Mouse (Mus musculus): ENCODE results near the gene Olfr600.
"Not testable (repeated sequence)": the region's sequence is repeated elsewhere in the genome, so short reads cannot be mapped to it uniquely, and the experiment has no call there.

The Olfr600 gene

GRCm38 (mm10) chr7:103349569-103349968, at the start of gene Olfr600:
TSS of gene Olfr600 (minus strand) at chr7:103349669.
- no peak for DNase-seq (ENCODE audit: low read depth, low spot score)

- DNase-seq (ENCODE audit: low read depth, low spot score), result no peak
These were observed 49.5 kb upstream of the Olfr600 start for GRCm38 (mm10) chr7:103398981-103399380.

GRCm38 (mm10) chr7:103397758-103398157, 48.3 kb upstream of the Olfr600 start:
- no peak for DNase-seq (ENCODE audit: low read depth, low spot score)

GRCm38 (mm10) chr7:103386077-103386476, 36.6 kb upstream of the Olfr600 start, which contains the start of gene Olfr603:
TSS of gene Olfr603 (minus strand) at chr7:103386177.
- no peak for DNase-seq (ENCODE audit: low read depth, low spot score)

- DNase-seq (ENCODE audit: low read depth, low spot score), result no peak
These were observed 13.1 kb upstream of the Olfr600 start, which contains the start of gene Olfr601 for GRCm38 (mm10) chr7:103362555-103362954. TSS of gene Olfr601 (minus strand) at chr7:103362655.

- no peak for DNase-seq (ENCODE audit: low read depth, low spot score)
These were observed 13.9 kb downstream of the Olfr600 start, which contains the start of gene Olfr599 for GRCm38 (mm10) chr7:103335617-103336016. TSS of gene Olfr599 (plus strand) at chr7:103335917.

- no peak for DNase-seq (ENCODE audit: low read depth, low spot score)
These were observed 26.2 kb downstream of the Olfr600 start, which contains the start of gene Olfr598 for GRCm38 (mm10) chr7:103323268-103323667. TSS of gene Olfr598 (plus strand) at chr7:103323568.

GRCm38 (mm10) chr7:103316015-103316414, 33.5 kb downstream of the Olfr600 start, which contains the start of gene Olfr597:
TSS of gene Olfr597 (plus strand) at chr7:103316315.
- not testable (repeated sequence) for DNase-seq (ENCODE audit: low read depth, low spot score)

GRCm38 (mm10) chr7:103305348-103305747, 44.1 kb downstream of the Olfr600 start, which contains the start of gene Olfr596:
TSS of gene Olfr596 (plus strand) at chr7:103305648.
- not testable (repeated sequence) for DNase-seq (ENCODE audit: low read depth, low spot score)

All from CD4-positive, CD25-positive, alpha-beta regulatory T cell, adult 2 months (primary cell).